Mouse (Mus musculus) midbrain, embryonic 14.5 days (tissue): ENCODE results near the gene Gm2237. TPM values are rescaled to one million over a fixed set of nuclear protein-coding genes. Genes with fewer than 3 reads are reported as not detected.
"Not testable (repeated sequence)": the region's sequence is repeated elsewhere in the genome, so short reads cannot be mapped to it uniquely, and the experiment has no call there.

Experiments
- ATAC-seq: fragments of 200-750 bp; cut with Nextera tagmentation; 2 replicates; pipeline ENCODE4 v1.8.0; 2017; ENCODE audit warnings: moderate number of reproducible peaks, moderate library complexity; ENCODE audit not compliant: low FRiP score, low TSS enrichment
- DNase-seq: peaks from one replicate; pipeline ENCODE4 v3.0.0-alpha.2; 2015
- H3K27ac ChIP-seq: fragments of 300-500 bp; sonication (generic); replicated peaks from 2 replicates; pipeline ENCODE4 v1.5.1; 2014; ENCODE audit warnings: mild to moderate bottlenecking, low read depth, low read length, moderate library complexity
- H3K27me3 ChIP-seq: fragments of 300-500 bp; sonication (generic); 2 replicates; pipeline ENCODE4 v1.6.1; 2014; ENCODE audit warnings: low read length, control low read depth, mixed read lengths; ENCODE audit not compliant: control insufficient read depth, insufficient read depth
- H3K36me3 ChIP-seq: fragments of 300-500 bp; sonication (generic); 2 replicates; pipeline ENCODE4 v1.6.1; 2014; ENCODE audit warnings: low read length, control low read depth; ENCODE audit not compliant: control insufficient read depth, insufficient read depth
- H3K4me1 ChIP-seq: fragments of 300-500 bp; sonication (generic); 2 replicates; pipeline ENCODE4 v1.6.1; 2014; ENCODE audit warnings: mild to moderate bottlenecking, antibody characterized with exemption, low read length, control low read depth; ENCODE audit not compliant: control insufficient read depth, insufficient read depth
- H3K4me2 ChIP-seq: fragments of 300-500 bp; sonication (generic); 2 replicates; pipeline ENCODE4 v1.6.1; 2014; ENCODE audit warnings: mild to moderate bottlenecking, low read length, moderate library complexity
- H3K4me3 ChIP-seq: fragments of 300-500 bp; sonication (generic); replicated peaks from 2 replicates; pipeline ENCODE4 v1.5.1; 2014; ENCODE audit warnings: low read depth, low read length
- H3K9ac ChIP-seq: fragments of 300-500 bp; sonication (generic); replicated peaks from 2 replicates; pipeline ENCODE4 v1.6.1; 2014; ENCODE audit warnings: mild to moderate bottlenecking, low read length, moderate library complexity
- H3K9me3 ChIP-seq: fragments of 300-500 bp; sonication (generic); 2 replicates; pipeline ENCODE4 v1.6.1; 2016; ENCODE audit warnings: low read length, control low read depth, mixed read lengths; ENCODE audit not compliant: control insufficient read depth
- WGBS: fragments of 180-500 bp; shearing (Covaris S2); extraction: QIAGEN DNeasy Blood & Tissue Kit; methylation state at CpG from one replicate; pipeline ENCODE4 v1.1.7; 2014; 5-methylcytosine and 5-hydroxymethylcytosine counted together
- polyA plus RNA-seq: library from polyadenylated mRNA; unstranded; fragments of >200 nt; fragmentation: Nextera tagmentation; extraction: Ambion mirVana; gene quantifications from 2 replicates; pipeline ENCODE4 v1.2.1, GENCODE M21; 2014

Gm2237 gene
- 7.7 and 8.0 TPM in 2 replicates for polyA plus RNA-seq

- peak within 1 kb of the TSS; percentile 37 for H3K4me2 ChIP-seq
- peak within 1 kb of the TSS; percentile 64; the same call in 1 of the 2 replicates for H3K9ac ChIP-seq
- not testable (repeated sequence) for H3K27me3 ChIP-seq, ATAC-seq, H3K9me3 ChIP-seq, H3K36me3 ChIP-seq, H3K4me1 ChIP-seq
- peak within 1 kb of the TSS; percentile 41 for H3K4me3 ChIP-seq
- 0% methylated on average over 16 of the region's 62 CpGs for WGBS
- peak within 1 kb of the TSS; percentile 64 for H3K27ac ChIP-seq
- DNase-seq, result peak; percentile 26
Measured at GRCm38 (mm10) chr14:19584804-19585667, at the start of gene Gm2237. Gene Gm2237, minus strand, starts transcription at chr14:19585135.

DNA sequence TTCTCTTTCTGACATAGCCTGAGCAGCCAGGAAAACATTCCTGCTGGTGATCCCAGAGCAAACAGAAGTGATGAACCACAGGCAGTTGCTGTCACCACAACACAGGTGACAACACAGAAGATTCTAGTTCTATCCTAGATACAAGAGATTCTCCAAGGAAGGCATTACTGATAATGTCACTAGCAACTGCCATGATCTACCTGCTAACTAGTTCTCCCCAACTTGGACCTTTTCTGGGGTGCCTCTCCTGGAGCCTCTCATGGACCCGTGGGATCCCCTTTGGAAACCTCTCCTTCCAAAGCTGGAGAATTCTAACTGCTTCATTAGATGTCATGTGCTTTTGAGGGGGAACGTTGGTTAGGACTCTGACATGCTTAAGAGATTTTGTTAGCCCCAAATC, 17.5 kb upstream of the Gm2237 start, which contains the start of gene Gm5458:
TSS of gene Gm5458 (minus strand) at position 101 of the 400 bp plus-strand sequence.
- not testable (repeated sequence) for H3K4me1 ChIP-seq, H3K36me3 ChIP-seq, H3K27ac ChIP-seq, H3K9ac ChIP-seq, H3K9me3 ChIP-seq, H3K27me3 ChIP-seq, H3K4me3 ChIP-seq, DNase-seq, ATAC-seq, H3K4me2 ChIP-seq
- WGBS, result 84% methylated on average over 1 of the region's 2 CpGs

GRCm38 (mm10) chr14:19549863-19550262, 35.1 kb downstream of the Gm2237 start, which contains the start of gene Gm2244:
Gene Gm2244, minus strand, starts transcription at chr14:19549963.
- DNase-seq, H3K9ac ChIP-seq, H3K4me3 ChIP-seq, H3K27ac ChIP-seq, H3K4me2 ChIP-seq, H3K9me3 ChIP-seq, H3K4me1 ChIP-seq, H3K36me3 ChIP-seq, H3K27me3 ChIP-seq, ATAC-seq: not testable (repeated sequence)
- WGBS, result 81% methylated on average over 1 of the region's 3 CpGs

Other genes with a start within 250 kb of the Gm2237 start
- 1.3 and 2.5 TPM in 2 replicates for gene Gm21738, start 166.2 kb downstream of the Gm2237 start, polyA plus RNA-seq
- gene Gm2244, start 35.2 kb downstream of the Gm2237 start, polyA plus RNA-seq, result 0.26 and 0.50 TPM in 2 replicates
- not detected in 2 replicates for gene Gm5458, start 17.4 kb upstream of the Gm2237 start, polyA plus RNA-seq
- gene Nid2, start 166.1 kb upstream of the Gm2237 start, polyA plus RNA-seq, result 8.5 and 48.3 TPM in 2 replicates
- gene Rtraf, start 238.7 kb upstream of the Gm2237 start, polyA plus RNA-seq, result 178 and 196 TPM in 2 replicates